Mouse (Mus musculus) left cerebral cortex, adult 2 months (tissue): Measurements from ENCODE around the gene Dgke. TPM values are rescaled to one million over a fixed set of nuclear protein-coding genes. Genes with fewer than 3 reads are reported as not detected.
"Not testable (repeated sequence)": the region's sequence is repeated elsewhere in the genome, so short reads cannot be mapped to it uniquely, and the experiment has no call there.

Source experiments
- DNase-seq, 2 experiments: peaks; one replicate each; pipeline ENCODE4 v3.0.0; 2021 to 2022; ENCODE audit warnings: low spot score in 2 of 2, mixed read lengths in 1 of 2; ENCODE audit errors: extremely low spot score in 1 of 2
- H3K27ac ChIP-seq: fragments of 200-600 bp; 2 replicates; pipeline ENCODE4 v1.8.1; 2022
- H3K4me3 ChIP-seq: fragments of 200-600 bp; 2 replicates; pipeline ENCODE4 v1.8.1; 2022
- CTCF ChIP-seq: fragments of 200-600 bp; IDR thresholded peaks from 2 replicates; pipeline ENCODE4 v1.8.1; 2022; ENCODE audit warnings: antibody characterized with exemption, mild to moderate bottlenecking, moderate library complexity
- intact Hi-C: fragments of 180-260 bp; cut with DNase I; formaldehyde crosslinking; loops from one replicate; pipeline ENCODE4 v1.15.1; 2025
- total RNA-seq, 2 experiments: library from RNA; stranded (reverse); gene quantifications; 2 replicates each; pipeline ENCODE4 v1.2.3; 2021

Gene Dgke
- total RNA-seq, 2 experiments from 2014 or later = 52.8 to 57.0 TPM

DNA sequence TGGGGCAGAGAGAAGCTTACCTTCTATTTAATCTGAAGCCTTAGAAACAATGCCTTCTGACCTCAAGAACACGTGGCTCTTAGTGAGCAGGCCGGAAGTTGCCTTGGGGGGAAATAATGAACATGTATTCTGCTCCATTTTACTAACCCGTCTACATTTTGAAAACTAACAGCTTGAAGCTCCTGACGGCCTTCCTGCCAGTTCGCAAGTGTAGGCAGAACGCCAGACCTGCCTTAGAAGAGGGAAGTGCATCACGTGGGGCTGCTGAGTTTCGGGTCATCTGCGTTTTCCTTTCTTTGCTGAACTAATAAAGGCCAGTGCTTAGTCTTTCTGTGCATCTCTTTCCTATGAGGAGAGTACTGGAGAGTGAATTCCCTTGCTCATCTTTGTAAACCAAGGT lies 26.1 kb upstream of the Dgke start:
- H3K27ac ChIP-seq = no peak overlapping the region
- DNase-seq = no peak
- intact Hi-C loops = no loop called here
- H3K4me3 ChIP-seq = no peak overlapping the region
- TF ChIP-seq CTCF = no peak

DNA sequence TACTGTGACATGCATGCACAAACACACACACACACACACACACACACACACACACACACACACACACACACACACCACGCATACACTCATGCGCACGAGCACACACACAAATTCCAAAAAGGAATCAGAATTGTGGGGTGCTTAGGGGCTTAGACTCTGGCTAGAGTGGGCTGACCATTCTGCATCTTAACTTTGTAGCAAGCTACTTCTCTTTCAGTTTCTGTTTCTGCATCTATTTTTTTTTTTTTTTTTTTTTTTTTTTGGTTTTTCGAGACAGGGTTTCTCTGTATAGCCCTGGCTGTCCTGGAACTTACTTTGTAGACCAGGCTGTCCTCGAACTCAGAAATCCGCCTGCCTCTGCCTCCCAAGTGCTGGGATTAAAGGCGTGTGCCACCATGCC lies 23.7 kb upstream of the Dgke start:
- H3K27ac ChIP-seq, intact Hi-C loops, DNase-seq, H3K4me3 ChIP-seq: not testable (repeated sequence)

DNA sequence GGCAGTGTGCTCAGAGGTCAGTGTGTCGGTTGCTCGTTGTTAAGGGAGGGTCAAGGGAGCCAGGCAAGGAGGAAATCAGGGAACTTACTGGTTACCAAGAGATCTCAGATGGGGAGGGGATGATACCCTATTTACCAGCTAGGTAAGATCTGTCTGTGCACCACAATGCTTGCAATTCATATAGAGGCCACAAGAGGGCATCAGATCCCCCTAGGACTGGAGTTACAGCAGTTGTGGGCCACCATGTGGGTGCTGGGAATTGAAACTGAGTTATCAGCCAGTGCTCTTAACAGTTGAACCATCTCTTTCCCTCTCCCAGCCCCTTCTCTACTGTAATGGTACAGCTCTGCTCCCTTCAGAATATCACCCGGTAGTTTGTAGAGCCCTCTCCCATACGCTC lies 22.1 kb upstream of the Dgke start:
- Histone ChIP-seq H3K27ac (no peak overlapping the region), H3K4me3 (no peak overlapping the region)
- intact Hi-C loops = loop anchor here (5.0 kb wide), 1 partner anchor 214 kb away; the partner anchor contains the start of gene Nog
- no peak for DNase-seq
- TF ChIP-seq CTCF = peak; percentile 29

DNA sequence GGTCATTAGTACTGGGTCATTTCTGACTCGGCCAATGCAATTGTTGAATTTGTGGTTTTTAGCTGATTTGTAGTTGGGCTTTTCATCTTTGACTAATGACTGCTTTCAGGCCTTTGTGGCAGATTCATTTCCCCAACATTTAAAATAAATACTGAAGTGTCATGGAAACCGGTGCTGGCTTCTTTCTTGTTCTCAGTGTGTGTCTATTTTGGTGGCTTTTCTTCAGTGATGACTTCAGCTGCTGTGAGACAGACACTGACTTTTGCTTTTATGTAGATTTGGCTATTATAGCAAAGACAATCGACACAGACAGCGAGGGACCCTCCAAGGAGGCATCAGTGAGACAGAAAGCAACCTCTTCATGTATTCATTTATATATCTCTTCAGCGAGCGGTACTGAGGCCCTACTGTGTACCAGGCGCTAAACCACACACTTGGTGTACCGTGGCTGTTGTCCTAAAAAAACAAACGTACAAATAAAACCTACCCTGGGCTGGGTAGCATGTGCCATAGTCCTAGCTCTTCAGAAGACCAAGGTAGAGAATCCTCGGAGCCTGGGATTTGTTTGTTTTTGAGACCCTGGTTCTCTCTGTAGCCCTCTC lies 19.7 kb upstream of the Dgke start:
- intact Hi-C loops = loop anchor here (5.0 kb wide), 1 partner anchor 216 kb away; the partner anchor contains the start of gene Nog
- DNase-seq = no peak
- no peak overlapping the region for H3K4me3 ChIP-seq
- TF ChIP-seq CTCF = no peak
- H3K27ac ChIP-seq = no peak overlapping the region

DNA sequence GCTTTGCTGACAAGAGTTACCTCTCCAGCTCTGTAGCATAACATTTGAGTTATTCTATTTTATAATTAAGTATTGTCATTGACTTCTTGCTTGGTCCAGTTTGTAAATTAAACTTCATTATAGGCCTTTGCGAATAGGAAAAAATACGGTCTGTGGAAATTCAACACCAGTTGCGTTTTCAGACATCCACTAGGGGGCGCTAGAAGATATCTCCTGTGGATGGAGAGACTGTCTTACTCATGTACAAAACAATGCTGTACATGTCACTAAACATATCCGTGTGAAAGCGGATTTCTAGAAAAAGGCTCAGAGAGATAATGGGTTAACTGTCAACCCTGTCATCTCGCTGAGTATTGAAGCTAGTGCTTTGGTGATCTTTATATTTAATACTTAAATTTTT lies 18.0 kb upstream of the Dgke start:
- intact Hi-C loops = no loop called here
- TF ChIP-seq CTCF = peak; percentile 88
- H3K27ac ChIP-seq = no peak overlapping the region
- no peak overlapping the region for H3K4me3 ChIP-seq
- peak; percentile 28 to 43 for DNase-seq

DNA sequence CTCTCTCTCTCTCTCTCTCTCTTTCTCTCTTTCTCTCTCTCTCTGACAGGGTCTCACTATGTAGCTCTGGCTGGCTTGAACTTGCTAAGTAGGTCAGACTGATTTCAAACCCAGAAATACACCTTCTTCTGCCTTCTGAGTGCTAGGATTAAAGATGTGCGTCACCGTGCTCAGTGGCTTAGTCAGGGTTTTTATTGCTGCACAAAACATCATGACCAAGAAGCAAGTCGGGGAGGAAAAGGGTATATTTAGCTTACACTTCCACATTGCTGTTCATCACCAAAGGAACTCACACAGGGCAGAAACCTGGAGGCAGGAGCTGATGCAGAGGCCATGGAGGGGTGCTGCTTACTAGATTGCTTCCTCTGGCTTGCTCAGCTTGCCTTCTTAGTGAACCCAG lies 16.0 kb upstream of the Dgke start:
- DNase-seq, H3K27ac ChIP-seq, intact Hi-C loops, H3K4me3 ChIP-seq: not testable (repeated sequence)

DNA sequence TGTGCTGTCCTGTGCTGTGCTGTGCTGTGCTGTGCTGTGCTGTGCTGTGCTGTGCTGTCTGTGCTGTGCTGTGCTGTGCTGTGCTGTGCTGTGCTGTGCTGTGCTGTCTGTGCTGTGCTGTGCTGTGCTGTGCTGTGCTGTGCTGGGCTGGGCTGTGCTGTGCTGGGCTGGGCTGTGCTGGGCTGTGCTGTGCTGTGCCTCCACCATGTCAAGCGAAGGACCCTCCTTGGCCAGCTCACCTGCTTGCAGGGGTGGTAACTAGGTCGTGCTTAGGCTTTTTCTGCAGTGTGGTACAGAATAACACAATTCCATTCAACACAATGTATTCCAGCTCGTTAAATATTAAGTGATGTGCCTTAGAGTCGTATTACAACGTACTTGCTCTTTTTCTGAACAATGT lies 15.3 kb upstream of the Dgke start:
- DNase-seq, intact Hi-C loops, H3K4me3 ChIP-seq, H3K27ac ChIP-seq: not testable (repeated sequence)

DNA sequence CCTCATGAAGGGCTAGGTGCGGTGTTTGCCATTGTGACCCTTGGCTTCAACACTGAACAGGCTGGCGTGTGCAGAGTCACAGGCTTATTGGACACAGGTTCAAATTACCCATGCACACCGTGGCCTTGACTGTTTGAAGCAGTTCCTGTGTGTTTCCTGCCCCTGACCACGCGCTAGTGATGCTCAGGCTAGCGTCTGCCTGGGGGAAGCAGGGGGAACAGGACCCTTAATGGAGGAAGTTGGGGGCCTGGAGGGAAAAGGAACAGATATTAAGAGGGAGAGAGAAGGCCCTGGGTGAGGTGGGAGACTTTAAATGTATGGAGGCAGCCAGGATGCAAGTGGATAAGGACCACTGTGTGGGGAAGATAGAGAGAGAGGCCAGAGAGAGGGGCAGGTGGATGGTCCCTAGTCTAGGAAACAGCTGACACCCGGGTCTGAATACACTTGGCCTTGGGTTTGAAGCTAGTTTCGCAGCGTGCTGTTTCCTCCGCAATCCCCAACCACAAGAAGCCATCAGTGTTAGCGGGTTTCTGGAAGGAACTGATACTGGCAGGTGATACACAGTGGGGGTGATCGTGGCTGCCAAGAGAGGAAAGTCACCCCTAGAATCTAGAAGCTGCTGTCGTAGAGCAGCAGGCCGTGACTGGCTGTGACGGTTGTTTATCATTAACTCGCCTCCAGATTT lies 12.5 kb upstream of the Dgke start:
- no peak for TF ChIP-seq CTCF
- intact Hi-C loops = no loop called here
- Histone ChIP-seq H3K27ac (no peak overlapping the region), H3K4me3 (no peak overlapping the region)
- no peak for DNase-seq

DNA sequence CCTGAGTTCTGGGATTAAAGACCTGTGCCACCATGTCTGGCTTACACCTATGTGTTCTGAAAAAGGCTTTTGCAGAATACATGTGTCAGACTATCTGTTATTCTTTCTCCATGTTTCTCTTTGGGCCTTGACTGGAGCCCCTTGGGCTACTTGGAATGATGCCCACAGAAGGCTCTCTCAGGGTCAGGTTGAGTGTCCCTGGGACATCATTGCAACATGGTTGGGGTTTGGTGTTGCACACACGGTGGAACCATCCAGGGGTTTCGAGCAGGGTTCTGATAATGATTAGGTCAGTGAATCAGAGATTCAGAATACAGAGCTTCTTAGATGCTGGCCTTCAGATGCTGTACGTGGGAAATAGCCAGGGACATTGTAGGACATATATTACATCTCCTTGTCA lies 11.7 kb upstream of the Dgke start:
- TF ChIP-seq CTCF = no peak
- no peak overlapping the region for H3K27ac ChIP-seq
- intact Hi-C loops = no loop called here
- no peak overlapping the region for H3K4me3 ChIP-seq
- DNase-seq = no peak

DNA sequence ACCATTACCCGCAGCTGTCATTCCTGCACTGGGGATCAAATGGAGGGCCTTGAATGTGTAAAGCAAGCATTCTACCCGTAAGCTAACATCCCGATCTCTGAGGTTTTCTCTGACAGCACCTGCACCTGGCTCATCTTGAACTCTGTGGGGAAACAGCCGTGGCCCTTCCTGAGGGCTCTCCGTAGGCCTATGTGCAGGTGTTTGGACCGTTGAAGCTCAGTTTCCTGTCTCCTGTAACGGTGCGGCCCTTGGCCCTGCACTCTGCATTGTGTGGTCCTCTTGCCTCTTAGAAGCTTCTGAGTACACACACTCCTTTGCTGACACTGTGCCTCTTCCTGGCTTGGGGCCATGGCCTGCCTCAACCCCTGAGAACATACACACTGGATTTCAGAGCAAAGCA lies 11.0 kb upstream of the Dgke start:
- no peak for TF ChIP-seq CTCF
- no peak for DNase-seq
- no peak overlapping the region for H3K27ac ChIP-seq
- no peak overlapping the region for H3K4me3 ChIP-seq
- intact Hi-C loops = no loop called here

DNA sequence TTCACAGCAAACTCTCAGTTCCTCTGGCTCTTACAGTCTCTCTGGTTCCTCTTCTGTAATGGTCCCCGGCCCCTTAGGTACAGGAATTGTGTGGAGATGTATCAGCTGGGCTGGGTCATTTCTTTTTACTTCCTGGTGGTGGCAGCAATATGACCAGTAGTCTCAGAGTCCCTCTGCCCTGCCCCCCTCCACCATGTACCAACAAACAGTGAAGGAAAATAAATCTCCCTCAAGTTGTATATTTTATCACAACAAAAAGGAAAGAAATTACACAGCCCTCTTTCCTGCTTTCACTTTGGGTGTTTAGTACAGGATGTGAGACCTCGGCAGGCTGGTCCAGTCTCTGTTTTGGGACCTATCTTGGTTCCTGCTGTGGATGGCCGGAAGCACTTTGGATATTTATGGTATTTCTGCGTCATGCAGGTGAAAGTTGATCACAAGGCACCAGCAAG lies 9.7 kb upstream of the Dgke start:
- Histone ChIP-seq H3K27ac (no peak overlapping the region), H3K4me3 (no peak overlapping the region)
- peak; percentile 7; the same call in 1 of the 2 replicates for TF ChIP-seq CTCF
- DNase-seq = no peak
- intact Hi-C loops = no loop called here

DNA sequence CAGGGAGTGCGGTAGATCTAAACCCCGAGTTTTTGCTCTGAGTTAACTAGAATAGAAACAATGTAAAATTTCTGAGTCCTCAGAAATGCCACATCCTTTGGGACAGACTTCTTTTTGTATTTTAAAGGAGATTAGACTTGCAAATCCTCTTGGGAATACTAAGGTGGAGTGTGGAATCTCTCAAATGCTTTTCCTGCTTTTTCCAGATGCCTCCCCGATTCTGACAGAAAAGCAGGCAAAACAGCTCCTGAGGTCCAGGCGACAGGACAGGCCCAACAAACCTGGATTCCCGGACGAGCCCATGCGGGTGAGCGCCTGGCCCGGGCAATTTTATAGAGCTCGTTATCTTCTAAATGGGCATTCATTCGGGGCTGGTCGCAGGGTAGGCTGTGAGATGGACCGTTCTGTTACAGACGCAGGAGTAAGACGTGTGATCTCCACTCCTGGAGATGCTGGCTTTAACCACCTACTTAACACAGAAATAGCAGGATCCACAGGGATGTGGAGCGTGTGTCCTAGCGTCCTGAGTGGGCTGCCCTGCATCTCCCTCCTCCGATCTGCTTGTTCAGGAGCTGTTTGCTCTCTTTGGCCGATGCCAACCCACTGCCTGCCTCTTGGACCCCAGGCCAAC lies 8.2 kb upstream of the Dgke start:
- intact Hi-C loops = no loop called here
- Histone ChIP-seq H3K27ac (peak overlapping the region; percentile 70), H3K4me3 (no peak overlapping the region; the same call in 1 of the 2 replicates)
- DNase-seq = no peak
- no peak for TF ChIP-seq CTCF
